Comparison of ENCODE assay signal across 8 mouse cellular contexts in the genomic region with DNA sequence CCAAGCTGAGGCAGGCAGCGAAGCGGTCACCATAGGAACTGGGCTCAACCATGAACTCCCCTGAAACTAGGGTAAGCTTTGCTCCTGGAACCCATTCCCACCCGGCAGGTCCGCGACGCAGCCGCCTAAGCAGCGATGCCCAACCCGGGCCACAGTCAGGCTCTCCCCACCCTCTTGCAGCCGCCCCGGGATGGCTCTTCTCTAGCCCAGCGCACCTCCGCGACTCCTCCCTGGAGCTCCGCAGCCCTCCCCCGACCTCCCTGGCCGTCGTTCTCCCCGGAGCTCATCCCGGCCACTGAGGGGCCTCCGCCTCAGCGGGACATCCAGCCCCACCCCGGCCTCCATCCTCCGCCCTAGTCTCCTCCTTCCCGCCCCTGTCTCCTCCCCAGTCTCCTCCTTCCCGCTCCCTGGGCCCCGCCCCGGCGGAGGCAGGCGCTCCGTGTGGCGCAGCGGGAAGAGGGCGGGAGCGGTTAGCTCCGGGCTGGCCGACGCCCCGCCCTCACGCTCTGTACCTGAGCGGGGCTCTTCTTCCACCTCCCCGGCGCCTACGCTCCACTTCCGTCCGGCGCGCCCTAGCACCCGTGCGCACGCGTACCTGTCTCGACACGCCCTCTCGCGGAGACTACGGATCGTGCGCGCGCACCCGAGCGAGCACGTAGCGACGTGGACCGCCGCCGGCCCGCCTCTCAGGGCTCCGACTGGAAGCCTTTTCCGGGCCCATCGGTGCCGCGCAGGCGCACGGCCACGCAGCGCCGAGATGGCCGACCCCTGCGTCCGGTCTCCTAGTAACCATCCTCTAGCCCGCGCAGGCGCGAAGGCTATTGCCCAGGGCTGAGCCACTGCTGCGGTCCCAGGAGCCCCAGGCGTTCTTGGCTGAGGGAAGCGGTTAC. TPM values are rescaled to one million over a fixed set of nuclear protein-coding genes. Genes with fewer than 3 reads are reported as not detected.
DNase-seq lines count a peak whose midpoint lies in the region; ATAC-seq and TF ChIP-seq lines count a peak whose summit lies in the region.

No protein-coding gene starts in this region.

- H3K27me3 ChIP-seq in Patski, result no peaks in the 10 kb centered on the region
- peaks cover 14% of the 10 kb centered on the region for H3K27me3 ChIP-seq in hindbrain, embryonic 13.5 days

- H3K4me1 ChIP-seq in hindbrain, embryonic 13.5 days (replicated peaks), result peaks cover 6% of the 10 kb centered on the region

- WGBS in hindbrain, embryonic 13.5 days, result under 1% methylated on average over 90 of the region's 90 CpGs

- ATAC-seq in Patski, result peak; percentile 98
- ATAC-seq in hindbrain, embryonic 13.5 days (ENCODE audit: low FRiP score), result peak; percentile 99

- H3K36me3 ChIP-seq in hindbrain, embryonic 13.5 days, result no peaks in the 10 kb centered on the region

- CTCF ChIA-PET in Patski (lab: Charles Lee), result interaction anchor here (1.4 kb wide), 1 partner anchor 173 kb away, joined by 5 read pairs; no protein-coding TSS in a partner anchor

- DNase-seq in Patski (ENCODE audit: low read depth, low spot score), result peak; percentile 90
- DNase-seq in cerebellum, postnatal 14 days, result peak; percentile 100
- DNase-seq in frontal cortex, postnatal 14 days (ENCODE audit: low spot score in 2 of 2), result peak; percentile 99
- DNase-seq in layer of hippocampus, postnatal 25 days (ENCODE audit: extremely low spot score in 1 of 2, low spot score in 1 of 2), result peak; percentile 96 to 97
- peak; percentile 99 for DNase-seq in lung, postnatal 25 days (ENCODE audit: low spot score)
- DNase-seq in retina, embryonic 14.5 days (ENCODE audit: low spot score), result peak; percentile 99
- peak; percentile 100 for DNase-seq in thymus, postnatal 4 days

- H3K9me3 ChIP-seq in hindbrain, embryonic 13.5 days, result no peaks in the 10 kb centered on the region

- no peak for TF ChIP-seq CTCF in Patski (IDR thresholded peaks at IDR 0.05)

- in situ Hi-C loops in Patski (cut with MboI; ENCODE audit: low pct_unique_long_range_greater_than_20kb), result no loop called here

- peak overlapping the region; percentile 74 for H3K4me2 ChIP-seq in hindbrain, embryonic 13.5 days

- POLR2A ChIA-PET in Patski (lab: Charles Lee), result interaction anchor here (1.0 kb wide), 1 partner anchor 132 kb away, joined by 3 read pairs; no protein-coding TSS in a partner anchor

- peak overlapping the region; percentile 69 for H3K4me3 ChIP-seq in hindbrain, embryonic 13.5 days

- H3K9ac ChIP-seq in hindbrain, embryonic 13.5 days, result peak overlapping the region; percentile 86

- peak overlapping the region; percentile 95 for H3K27ac ChIP-seq in hindbrain, embryonic 13.5 days

RNA-seq across cellular contexts. Expression of gene Tsga10, which starts 1.5 kb away (rescaled TPM):
- 4.1 TPM for polyA plus RNA-seq in Patski (2021)
- 21.5 and 22.3 TPM in 2 replicates for polyA plus RNA-seq in hindbrain, embryonic 13.5 days (2015; fragmentation: Nextera tagmentation; extraction: Ambion mirVana)
- 10 to 100 TPM; 21.7 to 25.8 TPM for total RNA-seq in layer of hippocampus, postnatal 25 days (2021)

RNA-seq across cellular contexts. Expression of gene Lipt1, which starts 6.8 kb away (rescaled TPM):
- polyA plus RNA-seq in Patski (2021), result 9.7 TPM
- polyA plus RNA-seq in hindbrain, embryonic 13.5 days (2015; fragmentation: Nextera tagmentation; extraction: Ambion mirVana), result 6.5 and 7.6 TPM in 2 replicates
- 1 to 10 TPM; 7.6 to 7.7 TPM for total RNA-seq in layer of hippocampus, postnatal 25 days (2021)

RNA-seq across cellular contexts. Expression of gene Mitd1, which starts 25.5 kb away (rescaled TPM):
- 22.5 TPM for polyA plus RNA-seq in Patski (2021)
- 18.3 and 19.3 TPM in 2 replicates for polyA plus RNA-seq in hindbrain, embryonic 13.5 days (2015; fragmentation: Nextera tagmentation; extraction: Ambion mirVana)
- total RNA-seq in layer of hippocampus, postnatal 25 days (2021), result 10 to 100 TPM in 1 of 2 experiments, 1 to 10 TPM in 1; 9.9 to 10.6 TPM

RNA-seq across cellular contexts. Expression of gene Mrpl30, which starts 25.5 kb away (rescaled TPM):
- 138 TPM for polyA plus RNA-seq in Patski (2021)
- 247 and 255 TPM in 2 replicates for polyA plus RNA-seq in hindbrain, embryonic 13.5 days (2015; fragmentation: Nextera tagmentation; extraction: Ambion mirVana)
- 100 to 1,000 TPM; 138 to 142 TPM for total RNA-seq in layer of hippocampus, postnatal 25 days (2021)

RNA-seq across cellular contexts. Expression of gene Lyg2, which starts 51.5 kb away (rescaled TPM):
- not detected for polyA plus RNA-seq in Patski (2021)
- not detected in 2 replicates for polyA plus RNA-seq in hindbrain, embryonic 13.5 days (2015; fragmentation: Nextera tagmentation; extraction: Ambion mirVana)
- total RNA-seq in layer of hippocampus, postnatal 25 days (2021), result under 1 TPM in 1 of 2 experiments, not detected in 1; 0.10 TPM

Comparison
In these comparisons a context has a peak if more than half of its experiments do, and no peak if none do; other contexts are left out.
1. Peak in every context shown above with its lines: DNase-seq, ATAC-seq, H3K4me3 ChIP-seq and H3K27ac ChIP-seq.